Mouse (Mus musculus): Measurements from ENCODE around the gene Gal. TPM values are rescaled to one million over a fixed set of nuclear protein-coding genes. Genes with fewer than 3 reads are reported as not detected.

Gal gene
- total RNA-seq, 4 experiments from 2014 or later = 0.52 to 1.0 (median 0.63) TPM; not detected in 1

DNA sequence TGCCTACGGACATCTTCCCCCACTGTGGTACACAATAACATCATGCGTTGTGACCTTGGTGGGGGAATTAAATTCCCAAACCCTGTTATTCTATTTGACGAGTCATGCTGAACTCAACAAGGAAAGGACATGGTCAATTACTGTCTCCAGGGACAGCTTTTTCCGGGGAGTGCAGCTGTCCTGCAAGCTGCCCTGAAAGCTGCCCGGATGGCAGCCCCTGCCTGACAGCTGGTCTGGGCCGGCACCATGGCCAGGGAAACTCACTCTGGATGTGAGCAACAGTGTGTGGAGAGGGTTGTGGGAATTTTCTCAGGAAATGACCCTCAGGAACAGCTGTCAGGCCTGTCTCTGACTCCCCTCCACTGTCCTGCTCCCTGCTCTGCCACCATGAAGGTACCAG is 8.1 kb upstream of the Gal start:
- no peak for DNase-seq (ENCODE audit: low spot score in 2 of 2)

DNA sequence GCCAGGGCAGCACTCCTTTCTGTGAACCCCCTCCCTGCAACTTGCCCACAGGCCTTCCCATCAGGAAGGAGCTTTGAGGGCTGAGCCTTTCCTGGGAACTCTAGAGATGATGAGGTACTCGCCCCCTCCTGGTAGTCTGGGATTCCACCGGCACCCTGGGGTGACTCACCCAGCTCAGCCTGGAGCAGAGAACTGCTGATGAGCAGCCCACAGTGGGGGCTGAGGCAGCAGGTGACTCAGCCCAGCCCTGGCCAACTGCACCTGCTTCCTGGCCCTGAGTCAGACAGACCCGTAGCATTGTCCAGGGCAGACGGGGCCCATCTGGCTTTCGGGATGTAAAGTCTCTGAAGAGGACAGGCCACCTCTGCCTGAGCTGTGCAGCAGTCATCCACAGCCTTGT is 4.9 kb upstream of the Gal start:
- peak; percentile 12 to 16 for DNase-seq (ENCODE audit: low spot score in 2 of 2)

DNA sequence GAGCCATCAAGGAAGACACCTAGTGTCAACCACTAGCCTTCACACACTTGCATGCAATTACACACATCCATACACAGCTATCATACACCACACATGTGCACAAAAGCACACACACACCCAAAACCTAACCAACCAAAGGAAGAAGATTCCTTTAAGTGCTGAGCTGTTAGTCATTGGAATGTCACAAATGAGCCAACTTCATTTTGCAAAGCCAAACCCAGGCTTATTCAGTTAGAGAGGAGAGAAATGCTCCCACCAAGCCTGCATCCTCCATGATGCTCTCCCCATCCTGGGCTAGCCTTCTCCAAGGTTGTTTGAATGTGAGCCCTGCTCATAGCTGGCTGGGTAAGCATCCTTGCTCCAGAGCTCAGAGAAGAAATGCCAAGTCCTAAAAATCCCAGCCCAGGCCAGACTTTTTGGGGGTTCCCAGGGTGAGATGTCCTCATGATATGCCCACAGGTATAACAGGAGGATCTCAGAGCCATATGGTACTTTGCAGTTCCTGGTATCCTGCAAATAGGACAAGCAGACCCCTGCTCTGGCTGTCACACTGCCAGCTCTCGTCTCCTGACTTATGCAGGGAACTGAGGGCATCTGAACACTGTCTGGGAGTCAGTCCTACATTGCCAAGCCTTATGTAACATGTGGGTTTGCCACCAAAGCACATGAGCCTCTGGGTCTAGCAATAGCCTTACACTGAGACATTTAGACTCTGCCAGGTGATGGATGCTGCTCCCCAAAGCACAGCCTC is 8.6 kb downstream of the Gal start:
- DNase-seq (ENCODE audit: low spot score in 2 of 2) = no peak

DNA sequence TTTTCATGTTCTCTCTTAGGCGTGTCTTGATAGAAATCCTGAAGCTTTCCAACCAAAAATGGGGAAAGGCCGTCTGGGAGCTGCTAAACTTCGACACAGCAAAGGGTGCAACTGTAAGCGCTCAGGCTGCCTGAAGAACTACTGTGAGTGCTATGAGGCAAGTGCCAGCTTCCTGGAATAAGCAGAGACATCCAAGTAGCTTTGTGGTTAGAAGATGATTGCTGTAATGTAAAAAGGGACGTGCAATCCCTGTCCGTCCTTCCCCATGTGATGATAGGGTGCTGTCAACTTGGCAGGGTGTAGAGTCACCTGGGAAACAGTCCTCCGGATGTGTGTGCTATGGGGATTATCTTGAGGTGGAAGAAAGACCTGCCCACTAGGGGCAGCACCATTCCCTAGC is 10.3 kb downstream of the Gal start:
- DNase-seq (ENCODE audit: low spot score in 2 of 2) = no peak

DNA sequence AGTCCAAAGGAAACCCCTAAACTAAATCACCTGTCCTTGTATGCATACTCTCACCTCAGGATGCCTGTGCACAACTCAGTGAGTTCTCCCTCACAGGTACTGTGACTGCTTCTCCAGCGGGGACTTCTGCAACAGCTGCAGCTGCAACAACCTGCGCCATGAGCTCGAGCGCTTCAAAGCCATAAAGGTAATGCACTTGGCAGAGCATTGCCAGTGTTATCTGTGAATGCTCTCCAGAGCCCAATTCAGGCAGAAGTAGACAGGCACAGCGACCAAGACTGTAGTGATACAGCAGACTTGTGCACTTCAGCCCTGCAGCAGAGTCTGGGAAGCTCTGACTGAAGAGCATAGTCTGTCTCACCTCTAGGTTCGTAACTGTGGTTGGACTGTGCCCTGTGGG is 12.0 kb downstream of the Gal start:
- no peak for DNase-seq (ENCODE audit: low spot score in 2 of 2)

DNA sequence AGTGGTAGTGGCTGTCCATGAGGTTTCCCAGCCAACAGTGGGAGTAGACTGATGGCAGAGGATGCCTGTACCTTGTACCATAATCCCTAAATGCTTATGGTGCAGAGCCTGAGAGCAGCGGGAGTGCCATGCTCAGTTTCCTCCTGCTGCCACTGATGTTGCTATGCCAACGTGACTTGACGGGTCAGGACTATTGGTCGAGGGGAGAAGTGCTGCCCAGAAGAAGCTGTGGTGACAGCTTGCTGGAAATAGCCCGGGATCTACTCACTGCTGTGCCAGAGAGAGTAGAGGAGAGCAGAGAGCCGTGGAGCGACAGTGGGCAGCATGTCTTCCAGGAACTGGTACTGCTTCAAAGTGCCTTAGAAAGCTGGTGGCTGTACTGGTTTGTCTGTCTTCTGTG is 12.4 kb downstream of the Gal start:
- no peak for DNase-seq (ENCODE audit: low spot score in 2 of 2)

DNA sequence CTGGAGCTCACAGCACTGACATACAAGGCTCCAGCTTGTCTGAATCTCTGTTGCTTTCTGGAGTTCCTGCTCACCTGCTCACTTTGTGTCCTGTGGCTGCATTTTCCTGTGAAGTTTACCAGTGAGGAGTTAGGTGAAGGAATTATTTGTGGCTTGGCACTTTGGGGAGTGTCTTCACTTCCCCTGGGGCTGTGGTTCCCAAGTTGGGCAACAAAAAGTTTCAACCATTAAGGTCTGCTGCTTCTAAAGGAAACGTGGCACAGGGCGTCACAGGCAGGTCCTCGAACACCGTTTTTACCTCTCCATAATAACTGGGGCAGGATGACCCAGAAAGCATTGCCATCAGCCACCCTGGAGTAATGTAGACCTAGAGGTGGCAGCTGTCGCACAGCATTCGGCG is 12.8 kb downstream of the Gal start:
- no peak for DNase-seq (ENCODE audit: low spot score in 2 of 2)

DNA sequence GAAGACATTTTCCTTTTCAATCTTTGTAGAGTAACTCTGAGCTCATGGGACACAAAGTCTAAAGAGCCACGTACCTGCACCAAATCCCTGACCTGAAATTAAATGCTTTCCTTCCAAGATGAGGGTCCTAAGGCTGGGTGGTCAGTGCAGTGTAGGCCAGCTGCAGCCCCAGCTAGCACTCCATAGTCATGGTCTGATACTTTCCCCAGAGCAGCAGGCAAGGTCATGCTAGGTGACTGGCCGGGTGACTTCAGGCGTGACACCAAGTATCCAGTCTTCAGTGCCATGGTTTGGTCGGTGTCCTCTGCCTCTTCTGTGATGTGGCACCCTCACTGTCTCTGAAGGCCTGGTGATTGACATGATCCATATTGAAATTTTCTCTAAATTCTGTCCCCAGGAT is 14.3 kb downstream of the Gal start:
- DNase-seq (ENCODE audit: low spot score in 2 of 2) = no peak

DNA sequence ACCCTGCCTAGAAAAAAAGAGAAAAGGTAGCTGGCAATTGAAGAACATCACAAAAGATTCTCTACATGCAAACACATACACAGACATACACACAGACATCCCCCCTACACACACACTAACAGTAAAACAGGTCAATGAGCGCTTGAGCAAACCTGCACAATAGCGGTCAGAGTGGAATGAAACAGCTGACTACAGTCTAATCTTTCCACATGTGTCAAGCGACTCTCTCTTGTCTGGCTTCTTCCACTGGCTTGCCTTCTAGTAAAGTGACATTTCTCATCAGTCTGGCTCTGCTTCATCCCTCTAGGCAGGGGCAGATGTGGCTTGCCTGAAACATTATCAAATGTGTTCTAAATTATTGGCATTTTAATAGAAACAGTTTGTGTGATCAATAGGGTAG is 20.1 kb downstream of the Gal start:
- no peak for DNase-seq (ENCODE audit: low spot score in 2 of 2)

DNA sequence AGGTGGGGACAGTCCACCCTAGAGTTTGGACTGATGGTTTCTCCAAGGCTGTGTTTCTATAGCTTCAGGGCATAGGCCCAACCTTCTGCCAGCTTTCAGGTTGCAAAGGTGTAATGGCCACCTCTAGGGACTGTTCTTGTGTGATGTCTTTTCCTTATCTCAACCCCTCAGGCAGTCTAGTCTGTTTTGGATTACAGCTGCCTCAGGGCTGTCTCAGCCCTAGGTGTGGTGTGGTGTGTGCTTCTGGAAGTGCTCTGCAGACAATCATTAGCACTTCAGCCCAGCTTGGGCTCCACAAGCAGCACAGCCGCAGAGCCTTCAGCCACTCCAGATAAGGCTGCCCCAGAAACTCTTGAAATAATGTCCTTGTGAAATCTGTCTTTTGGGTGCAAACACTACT is 22.0 kb downstream of the Gal start:
- DNase-seq (ENCODE audit: low spot score in 2 of 2) = no peak

DNA sequence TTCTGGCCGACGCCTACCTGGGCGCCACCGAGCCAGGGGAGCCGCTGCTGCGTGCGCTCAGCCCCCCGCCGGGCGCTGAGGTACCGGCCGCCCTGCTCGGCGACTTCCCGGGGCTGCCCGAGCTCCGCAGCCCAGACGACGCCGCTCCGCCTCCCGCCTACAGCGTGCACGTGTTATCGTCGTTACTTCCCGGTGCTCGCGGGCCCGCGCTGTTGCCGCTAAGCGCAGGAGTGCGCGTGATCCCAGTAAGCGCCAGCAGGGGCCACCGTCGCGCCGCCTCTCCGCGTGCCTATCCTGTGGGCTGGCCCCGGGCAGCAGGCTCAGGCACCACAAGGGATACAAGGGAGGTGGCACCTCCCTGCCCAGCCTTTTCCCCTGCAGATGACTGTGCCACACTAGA is 25.3 kb downstream of the Gal start:
- DNase-seq (ENCODE audit: low spot score in 2 of 2) = peak; percentile 65 to 83

DNA sequence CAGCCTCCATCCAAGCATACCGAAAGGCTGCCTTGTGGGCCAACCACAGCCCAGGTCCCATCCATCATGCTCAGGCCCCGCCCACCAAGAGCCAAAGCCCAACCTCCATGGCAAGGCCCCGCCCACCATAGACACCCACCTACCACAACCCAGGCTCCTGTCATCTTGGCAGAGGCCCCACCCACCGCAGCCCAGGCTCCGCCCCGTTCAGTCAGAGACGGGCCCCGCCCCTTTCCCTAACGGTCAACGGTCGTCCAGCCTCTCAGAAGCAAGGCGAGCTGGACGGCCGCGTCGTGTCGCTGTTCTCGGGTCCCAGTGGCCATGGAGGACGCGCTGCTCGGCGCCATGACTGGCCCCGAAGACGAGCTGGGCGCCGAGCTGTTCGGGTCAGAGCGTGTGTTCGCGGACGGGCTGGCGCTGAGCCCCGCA is 25.7 kb downstream of the Gal start, which contains the start of gene Tesmin:
Gene Tesmin (plus strand): TSS at position 229 of the 429 bp plus-strand sequence.
- peak; percentile 69 to 75 for DNase-seq (ENCODE audit: low spot score in 2 of 2)

DNA sequence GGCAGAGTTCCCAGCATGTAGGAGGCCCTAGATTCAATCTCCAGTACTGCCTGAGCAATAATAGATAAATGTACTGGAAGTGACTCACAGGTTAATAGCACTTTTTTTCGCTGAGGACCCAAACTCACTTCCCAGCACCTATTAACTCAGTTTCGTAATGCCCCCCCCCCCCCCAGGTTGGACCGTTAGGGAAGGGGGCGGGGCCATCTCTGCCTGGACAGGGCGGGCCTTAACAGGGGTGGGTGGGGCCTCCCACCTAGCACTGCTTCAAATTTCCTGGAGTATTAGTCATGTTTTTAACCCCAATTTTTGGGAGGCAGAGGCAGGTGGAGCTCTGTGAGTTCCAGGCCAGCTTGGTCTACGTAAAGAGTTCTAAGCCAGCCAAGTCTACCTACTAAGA is 26.3 kb downstream of the Gal start:
- DNase-seq (ENCODE audit: low spot score in 2 of 2) = no peak

DNA sequence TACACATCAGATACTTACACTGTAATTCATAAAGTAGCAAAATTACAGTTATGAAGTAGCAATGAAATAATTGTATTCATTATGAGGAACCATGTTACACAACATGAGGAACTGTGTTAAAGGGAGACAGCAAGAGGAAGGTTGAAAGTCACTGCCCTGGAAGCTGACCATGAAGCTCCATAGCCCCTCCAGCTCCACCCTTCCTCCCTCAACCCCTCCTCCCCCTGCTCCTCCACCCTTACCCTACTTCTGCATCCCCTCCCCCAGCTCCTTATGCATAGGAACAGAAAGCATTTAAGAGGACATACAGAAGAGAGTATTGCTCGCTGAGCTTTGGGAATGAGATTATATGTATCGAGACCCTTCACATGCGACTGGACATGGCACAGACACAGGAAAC is 35.7 kb downstream of the Gal start:
- no peak for DNase-seq (ENCODE audit: low spot score in 2 of 2)

DNA sequence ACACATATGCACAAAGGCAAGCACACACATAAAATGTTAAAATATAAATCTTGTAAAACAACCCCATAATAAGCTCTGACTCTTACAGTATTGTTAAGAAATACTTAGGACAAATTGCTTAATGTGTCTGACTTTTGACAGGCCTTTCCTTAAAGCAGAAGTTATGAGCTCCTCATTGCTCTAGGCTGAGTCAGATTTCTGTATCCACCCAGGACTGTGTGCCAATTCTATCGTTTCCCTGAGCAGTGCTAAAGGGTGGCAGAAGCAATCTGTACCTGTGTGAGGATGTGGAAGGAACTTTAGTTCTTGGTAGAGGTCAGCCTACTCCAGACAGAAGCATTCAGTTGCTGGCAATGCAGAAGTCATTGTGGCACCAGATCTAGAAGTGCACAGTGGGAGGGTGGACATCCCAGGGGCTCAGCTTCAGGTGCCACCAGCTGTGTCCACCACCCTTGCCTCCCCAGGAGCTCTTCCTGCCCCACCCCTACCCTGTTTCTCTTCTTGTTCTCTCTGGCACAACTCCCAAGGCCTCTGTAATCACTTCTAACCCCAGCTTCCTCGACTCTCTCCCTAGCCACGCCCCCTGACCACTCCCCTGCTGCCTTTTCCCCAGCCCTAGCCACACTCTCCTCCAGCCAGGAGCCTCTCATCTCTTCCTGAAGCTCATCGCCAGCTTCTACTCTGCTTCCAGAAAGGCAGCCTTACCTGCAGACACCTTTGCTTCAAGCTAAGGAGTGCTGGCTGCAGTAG is 37.2 kb downstream of the Gal start:
- DNase-seq (ENCODE audit: low spot score in 2 of 2) = no peak

DNA sequence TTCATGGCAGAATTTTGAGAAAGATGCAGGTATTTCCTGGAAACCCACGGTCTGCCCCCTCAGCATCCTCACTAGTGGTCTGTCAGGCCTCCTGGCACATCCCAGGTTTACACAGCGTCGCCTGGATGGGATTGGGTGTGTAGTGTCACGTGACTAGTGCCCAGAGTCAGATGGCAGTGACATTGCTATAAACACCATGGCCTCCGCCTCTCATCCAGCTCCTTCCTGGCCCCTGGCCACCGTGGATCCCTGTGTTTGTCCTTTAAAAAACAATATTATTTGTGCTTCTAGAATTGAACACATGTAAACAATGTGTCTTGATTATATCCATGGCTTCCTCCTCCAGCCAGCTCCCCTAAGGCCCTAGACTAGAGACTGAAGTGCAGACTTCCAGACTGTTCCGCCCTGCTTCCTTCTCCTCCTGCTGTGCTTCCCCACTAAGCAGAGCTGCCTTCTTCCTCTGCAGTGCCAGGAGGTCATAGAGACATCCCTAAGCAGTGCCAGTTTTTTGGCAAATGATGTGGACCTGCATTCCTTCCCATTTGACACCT is 38.3 kb downstream of the Gal start:
- no peak for DNase-seq (ENCODE audit: low spot score in 2 of 2)

DNA sequence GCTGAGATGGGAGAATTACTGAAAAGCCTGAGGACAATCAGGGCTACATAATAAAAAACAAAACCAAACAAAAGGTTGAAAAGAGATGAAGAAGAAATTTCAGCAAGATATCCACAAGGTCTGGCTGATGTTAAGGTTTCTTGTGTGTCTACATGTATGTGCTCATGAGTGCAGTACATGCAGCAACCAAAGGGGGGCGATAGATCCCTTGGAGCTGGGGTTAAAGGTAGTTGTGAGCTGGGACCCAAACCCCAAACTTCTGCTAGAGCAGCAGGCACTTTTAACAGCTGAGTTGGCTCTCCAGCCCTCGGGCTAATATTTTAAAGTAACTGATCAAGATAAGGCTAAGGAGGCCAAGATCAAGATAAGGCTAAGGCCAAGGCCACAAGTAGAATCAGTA is 40.3 kb downstream of the Gal start:
- DNase-seq (ENCODE audit: low spot score in 2 of 2) = no peak

DNA sequence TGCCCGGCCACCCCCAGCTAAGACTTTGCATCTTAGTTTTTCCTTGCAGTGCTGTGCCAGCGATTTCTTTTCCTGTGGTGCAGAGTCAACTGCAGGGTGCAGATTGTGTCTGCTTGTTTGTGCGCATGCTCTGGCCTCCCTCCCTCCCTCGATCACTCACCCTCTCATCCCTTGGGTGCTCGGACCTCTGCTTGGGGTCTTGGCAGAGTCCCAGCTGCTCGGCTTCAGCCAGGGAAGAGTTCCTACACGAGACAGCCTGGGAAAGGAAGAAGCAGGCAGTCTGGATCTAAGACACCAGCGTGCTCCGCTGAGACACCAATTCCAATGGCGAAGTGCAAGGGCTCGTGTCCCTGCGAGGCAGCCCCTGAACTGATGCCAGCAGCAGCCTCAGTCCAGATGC is 41.0 kb downstream of the Gal start:
- DNase-seq (ENCODE audit: low spot score in 2 of 2) = no peak

DNA sequence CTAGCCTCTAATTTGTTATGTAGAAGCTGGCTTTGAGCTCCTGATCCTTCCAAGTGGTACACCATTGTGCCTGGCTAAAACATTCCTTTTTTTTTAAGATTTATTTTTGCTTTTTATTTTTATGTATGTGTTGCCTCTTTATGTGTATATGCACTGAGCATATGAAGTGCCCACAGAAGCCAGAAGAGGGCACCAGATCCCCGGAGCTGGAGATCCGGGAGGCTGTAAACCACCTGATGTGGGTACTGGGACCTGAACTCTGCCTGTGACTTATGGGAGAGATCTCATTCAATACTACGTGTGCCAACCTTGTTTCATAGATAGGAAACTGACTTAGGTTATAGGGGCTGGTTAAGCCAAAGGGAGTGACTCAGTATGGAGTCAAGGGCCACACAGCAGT is 46.1 kb downstream of the Gal start:
- DNase-seq (ENCODE audit: low spot score in 2 of 2) = no peak

DNA sequence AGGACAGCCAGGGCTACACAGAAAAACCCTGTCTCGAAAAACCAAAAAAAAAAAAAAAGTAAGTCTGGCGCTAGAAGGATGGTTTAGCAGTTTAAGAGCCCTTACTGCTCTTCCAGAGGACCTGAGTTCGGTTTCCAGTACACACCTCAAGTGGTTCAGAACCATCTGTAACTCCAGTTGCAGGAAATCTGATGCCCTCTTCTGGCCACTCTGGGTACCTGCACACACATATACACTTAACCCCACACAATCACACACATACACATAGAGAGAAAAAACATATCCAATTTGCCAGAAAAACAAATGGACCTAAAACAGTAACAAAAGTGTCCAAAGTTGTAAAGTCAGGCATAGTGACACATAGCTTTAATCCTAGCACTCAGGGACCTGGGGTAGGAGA is 49.3 kb downstream of the Gal start:
- no peak for DNase-seq (ENCODE audit: low spot score in 2 of 2)

DNA sequence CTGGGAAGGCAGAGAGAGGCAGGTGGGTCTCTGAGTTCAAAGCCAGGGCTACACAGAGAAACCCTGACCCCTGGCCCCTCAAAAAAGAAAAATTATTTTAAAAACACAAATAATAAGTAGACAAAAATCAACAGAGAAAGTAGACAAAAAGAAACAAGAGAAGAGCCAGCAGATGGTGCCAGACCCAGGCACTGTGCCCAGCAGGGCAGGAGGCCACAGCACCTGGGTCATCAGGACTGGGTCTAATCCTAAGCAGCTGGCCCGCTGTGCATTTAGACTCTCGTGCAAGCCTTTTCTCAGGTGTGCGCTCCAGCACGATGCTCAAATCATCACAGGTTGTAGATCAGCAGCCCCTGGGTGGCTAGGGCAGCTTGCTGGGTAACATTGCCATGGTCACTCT is 50.8 kb downstream of the Gal start:
- DNase-seq (ENCODE audit: low spot score in 2 of 2) = no peak

Measured in layer of hippocampus, adult 8-10 months (tissue).